ENCODE assay signal across 17 mouse cellular contexts in genomic region chr4:10691086-10691485, GRCm38 (mm10).
"Had no signal": no experiment of that assay in that cellular context is flagged by ENCODE, and none has a peak within 500 bp of the region (broad histone marks: within the 10 kb centered on the region; RNA-seq: fewer than 3 reads in every experiment).

No protein-coding gene starts in this region.

- H3K4me1 ChIP-seq: liver, embryonic 13.5 days; midbrain, embryonic 12.5 days; neural tube, embryonic 13.5 days; stomach, embryonic 15.5 days had no signal

- H3K27ac ChIP-seq: liver, embryonic 13.5 days; lung, embryonic 15.5 days; midbrain, embryonic 12.5 days; neural tube, embryonic 13.5 days; stomach, embryonic 15.5 days had no signal

- H3K4me2 ChIP-seq: liver, embryonic 13.5 days; lung, embryonic 15.5 days; midbrain, embryonic 12.5 days; neural tube, embryonic 13.5 days; stomach, embryonic 15.5 days had no signal

- H3K9ac ChIP-seq: liver, embryonic 13.5 days; liver, postnatal 0 days; lung, embryonic 15.5 days; midbrain, embryonic 12.5 days; neural tube, embryonic 13.5 days; stomach, embryonic 15.5 days had no signal

- H3K4me3 ChIP-seq: liver, embryonic 13.5 days; lung, embryonic 15.5 days; midbrain, embryonic 12.5 days; neural tube, embryonic 13.5 days; stomach, embryonic 15.5 days had no signal

- H3K36me3 ChIP-seq: liver, embryonic 13.5 days; lung, embryonic 15.5 days; midbrain, embryonic 12.5 days; neural tube, embryonic 13.5 days; stomach, embryonic 15.5 days had no signal

- DNase-seq: kidney, adult 8-10 months; kidney, postnatal 25 days; layer of hippocampus, adult 9-11 months; layer of hippocampus, postnatal 36 days; liver; liver, embryonic 13.5 days; liver, postnatal 0 days; lung, postnatal 14 days; retina, postnatal 1 day; right cerebral cortex, postnatal 4 days; spleen, adult 18-20 months; thymus, postnatal 36 days had no signal

- H3K9me3 ChIP-seq: liver, embryonic 13.5 days; lung, embryonic 15.5 days; midbrain, embryonic 12.5 days; neural tube, embryonic 13.5 days; stomach, embryonic 15.5 days had no signal

- ATAC-seq: liver, postnatal 0 days; midbrain, embryonic 16.5 days had no signal

- H3K27me3 ChIP-seq: lung, embryonic 15.5 days; midbrain, embryonic 12.5 days; neural tube, embryonic 13.5 days; stomach, embryonic 15.5 days had no signal
